Mouse (Mus musculus) heart, postnatal 25 days (tissue): ENCODE results near the gene Tle3. TPM values are rescaled to one million over a fixed set of nuclear protein-coding genes. Genes with fewer than 3 reads are reported as not detected.

Experiments
- DNase-seq: peaks from one replicate; pipeline ENCODE4 v3.0.0; 2022; ENCODE audit warnings: low spot score
- intact Hi-C: fragments of 180-260 bp; cut with DNase I; formaldehyde crosslinking; loops from one replicate; pipeline ENCODE4 v1.15.1; 2025
- total RNA-seq, 2 experiments: library from RNA; stranded (reverse); gene quantifications; 2 replicates each; pipeline ENCODE4 v1.2.3; 2021

Tle3 gene
- 10 to 100 TPM; 15.5 to 17.4 TPM for total RNA-seq

DNA sequence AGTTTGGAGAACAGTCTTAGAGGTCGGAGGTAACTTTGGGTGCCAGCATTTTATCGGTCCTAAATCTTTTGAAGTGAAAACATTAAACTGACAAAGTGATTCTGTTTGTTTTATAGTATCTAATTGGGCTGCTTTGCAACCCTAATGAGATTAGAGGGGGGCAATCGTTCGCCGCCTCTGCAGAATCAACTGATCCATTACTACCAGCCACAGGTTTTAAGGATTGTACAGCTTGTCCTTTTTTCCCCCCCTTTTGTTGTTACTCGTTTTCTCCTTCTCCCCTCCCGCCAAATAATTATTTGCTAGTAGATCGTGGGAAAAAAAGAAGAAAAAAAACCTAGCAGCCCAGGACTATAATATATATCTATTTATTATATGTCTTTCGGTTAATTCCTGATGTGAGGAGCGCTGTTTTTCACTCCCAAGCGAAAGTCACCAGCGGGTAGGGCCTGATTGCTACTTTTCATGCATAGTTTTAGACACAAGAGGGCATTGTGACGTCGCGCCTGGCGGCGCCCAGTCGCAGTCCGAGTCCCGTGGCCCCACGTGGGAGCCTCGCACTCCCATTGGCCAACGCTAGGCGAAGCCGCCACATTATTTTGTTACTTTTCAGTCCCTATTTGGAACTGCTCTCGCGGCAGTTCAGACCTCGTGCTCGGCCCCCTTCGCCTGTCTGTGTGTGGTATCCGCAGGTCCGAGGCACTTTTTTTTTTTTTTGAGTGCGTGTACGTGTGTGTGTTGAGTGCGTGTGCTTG lies at the start of gene Tle3:
Gene Tle3 (plus strand): TSS at position 612 of the 755 bp plus-strand sequence.
- intact Hi-C loops = loop anchor here (2.0 to 5.0 kb wide), 2 partner anchors 325 to 525 kb away; no protein-coding TSS in a partner anchor

GRCm38 (mm10) chr9:61323221-61323620 lies 48.9 kb upstream of the Tle3 start:
- no peak for DNase-seq
- intact Hi-C loops = no loop called here

More for the DNA sequence above, at the start of gene Tle3:
- peak; percentile 97 for DNase-seq

DNA sequence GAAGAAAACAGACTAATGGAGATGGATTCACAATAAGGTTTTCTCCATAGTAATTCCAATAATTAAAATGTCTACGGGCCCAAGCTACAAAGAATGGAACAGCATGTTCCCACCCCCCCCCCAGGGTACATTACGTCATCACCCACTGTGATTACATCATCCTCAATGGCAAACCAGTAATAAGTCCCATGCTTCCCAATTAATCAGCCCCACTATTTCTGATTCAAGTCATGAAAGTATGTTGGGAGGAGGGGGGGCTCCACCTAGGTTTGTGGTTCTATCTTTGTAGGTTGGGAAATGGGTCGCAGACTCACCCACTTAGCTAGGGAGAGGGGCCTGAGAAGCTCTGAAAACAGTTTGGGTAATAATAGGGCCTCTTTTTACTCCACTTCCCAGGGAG lies 48.3 kb upstream of the Tle3 start:
- intact Hi-C loops = loop anchor here (2.0 kb wide), 1 partner anchor 45 kb away; no protein-coding TSS in a partner anchor
- DNase-seq = no peak

DNA sequence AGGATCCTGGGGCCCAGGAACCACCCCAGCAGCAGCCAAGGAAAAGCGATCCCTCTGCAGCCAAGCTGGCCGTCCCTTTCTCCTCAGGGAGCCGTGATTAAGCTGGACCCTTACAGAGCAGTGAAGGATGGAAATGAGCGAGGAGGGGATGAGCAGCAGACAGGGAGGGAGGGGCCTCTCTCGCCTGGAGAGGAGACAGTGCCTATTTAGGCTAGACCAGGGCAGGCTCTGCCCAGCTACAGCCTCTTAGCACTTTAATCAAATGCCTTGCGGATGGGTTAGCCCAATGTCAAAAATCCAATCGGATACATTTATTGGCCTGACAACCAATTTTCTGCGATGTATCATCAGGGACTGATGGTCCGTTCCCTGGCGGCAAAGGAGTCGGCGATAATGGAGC lies 47.8 kb upstream of the Tle3 start:
- intact Hi-C loops = loop anchor here (2.0 kb wide), 1 partner anchor 44 kb away; no protein-coding TSS in a partner anchor
- no peak for DNase-seq

DNA sequence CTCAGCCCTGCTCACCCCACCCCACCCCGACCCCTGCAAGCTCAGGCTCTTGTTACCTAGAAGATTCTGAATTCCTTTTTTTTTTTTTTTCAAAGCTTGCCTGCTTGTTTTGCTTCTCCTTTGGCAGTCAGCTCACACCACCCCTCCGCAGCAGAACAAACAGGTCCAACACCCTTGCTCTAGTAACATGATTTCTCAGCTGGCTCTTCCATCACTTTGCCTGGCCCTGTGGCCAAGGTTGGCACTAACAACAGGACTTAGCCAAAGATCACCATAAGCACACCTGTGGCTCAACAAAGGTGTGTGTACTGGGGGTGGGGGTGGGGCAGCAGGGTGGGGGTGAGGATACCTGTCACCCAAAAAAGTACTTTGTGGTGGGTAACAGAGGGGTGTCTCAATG lies 47.2 kb upstream of the Tle3 start:
- DNase-seq = no peak
- intact Hi-C loops = loop anchor here (2.0 kb wide), 1 partner anchor 44 kb away; no protein-coding TSS in a partner anchor

- no peak for DNase-seq
- intact Hi-C loops = loop anchor here (2.0 kb wide), 1 partner anchor 43 kb away; no protein-coding TSS in a partner anchor
Observed at GRCm38 (mm10) chr9:61325931-61326351, 46.2 kb upstream of the Tle3 start.

GRCm38 (mm10) chr9:61326922-61327321 lies 45.2 kb upstream of the Tle3 start:
- intact Hi-C loops = no loop called here

DNA sequence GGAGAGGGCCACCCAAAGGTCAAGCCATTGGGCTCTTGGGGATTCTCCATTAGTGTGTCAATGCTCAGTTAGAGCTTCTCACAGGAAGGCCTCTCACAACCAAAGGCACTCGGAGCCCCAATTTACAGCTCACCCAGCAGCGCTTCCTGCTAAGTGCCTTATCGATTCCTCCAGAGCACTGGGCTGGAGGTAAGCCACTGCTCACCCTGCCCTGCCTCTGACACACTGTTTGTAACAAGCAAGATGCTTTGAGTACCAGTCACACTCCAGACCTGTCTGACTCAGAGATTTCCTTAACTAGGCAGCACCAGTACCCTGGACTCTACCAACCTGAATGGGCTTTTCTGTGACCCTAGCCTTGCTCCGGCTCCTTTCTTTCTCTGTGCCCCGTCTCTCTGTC lies 44.0 kb upstream of the Tle3 start:
- intact Hi-C loops = no loop called here
- DNase-seq = no peak

More at GRCm38 (mm10) chr9:61326922-61327321, 45.2 kb upstream of the Tle3 start:
- DNase-seq = no peak

- intact Hi-C loops = no loop called here
- no peak for DNase-seq
Observed at GRCm38 (mm10) chr9:61330747-61331146, 41.4 kb upstream of the Tle3 start.

DNA sequence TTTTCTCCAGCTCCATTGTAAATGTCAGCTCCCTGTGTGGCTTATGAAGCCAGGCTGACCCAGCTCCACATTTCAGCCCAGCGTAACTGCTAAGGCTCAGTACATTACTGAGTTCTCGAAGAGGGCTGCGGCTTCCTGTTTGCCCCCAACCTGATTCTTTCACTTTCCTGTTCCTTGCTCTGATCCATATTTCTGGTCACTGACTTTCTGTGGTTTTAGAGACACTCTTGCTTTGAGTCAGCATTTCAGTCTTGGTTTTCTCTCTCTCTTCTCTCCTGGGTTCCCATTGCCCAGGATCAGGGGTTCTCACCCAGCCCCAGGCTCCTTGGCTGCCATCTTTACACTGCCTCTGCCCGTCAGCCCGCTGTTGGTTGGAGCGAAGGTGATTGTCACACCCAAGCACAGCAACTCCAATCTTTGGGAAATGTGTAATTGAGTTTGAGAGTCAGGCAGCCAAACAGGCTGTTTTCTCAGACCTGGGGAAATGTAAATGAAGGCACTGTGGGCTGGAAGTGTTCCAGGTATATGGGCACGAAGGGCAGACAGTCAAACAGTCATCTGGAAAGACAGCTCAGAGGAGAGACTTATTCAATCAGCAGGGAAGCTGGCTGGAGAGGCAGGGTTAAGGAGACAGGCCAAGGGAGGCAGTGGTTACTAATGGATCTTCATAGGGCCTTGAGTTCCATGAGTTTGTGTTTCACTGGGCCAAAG lies 39.8 kb upstream of the Tle3 start:
- DNase-seq = no peak
- intact Hi-C loops = no loop called here

DNA sequence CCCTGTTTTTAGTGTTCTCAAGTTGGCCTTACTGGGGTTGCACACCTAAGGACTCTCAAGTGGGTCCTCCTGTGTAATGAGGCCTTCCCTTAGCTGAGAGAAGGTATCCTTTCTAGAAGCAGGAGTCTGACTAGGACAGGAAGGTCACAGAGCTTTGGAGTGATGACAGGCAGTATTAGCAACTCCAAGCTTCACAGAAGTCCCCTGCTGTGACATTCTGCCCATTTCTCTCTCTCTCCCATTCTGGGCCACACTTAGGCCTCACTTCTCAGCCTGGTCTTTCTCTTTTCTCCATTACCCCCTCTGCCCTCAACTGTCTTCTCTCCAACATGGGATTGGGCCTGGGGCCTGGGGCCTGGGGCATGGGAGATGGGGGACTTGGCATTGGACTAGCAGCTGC lies 36.0 kb upstream of the Tle3 start:
- no peak for DNase-seq
- intact Hi-C loops = loop anchor here (5.0 kb wide), 1 partner anchor 321 kb away; no protein-coding TSS in a partner anchor

DNA sequence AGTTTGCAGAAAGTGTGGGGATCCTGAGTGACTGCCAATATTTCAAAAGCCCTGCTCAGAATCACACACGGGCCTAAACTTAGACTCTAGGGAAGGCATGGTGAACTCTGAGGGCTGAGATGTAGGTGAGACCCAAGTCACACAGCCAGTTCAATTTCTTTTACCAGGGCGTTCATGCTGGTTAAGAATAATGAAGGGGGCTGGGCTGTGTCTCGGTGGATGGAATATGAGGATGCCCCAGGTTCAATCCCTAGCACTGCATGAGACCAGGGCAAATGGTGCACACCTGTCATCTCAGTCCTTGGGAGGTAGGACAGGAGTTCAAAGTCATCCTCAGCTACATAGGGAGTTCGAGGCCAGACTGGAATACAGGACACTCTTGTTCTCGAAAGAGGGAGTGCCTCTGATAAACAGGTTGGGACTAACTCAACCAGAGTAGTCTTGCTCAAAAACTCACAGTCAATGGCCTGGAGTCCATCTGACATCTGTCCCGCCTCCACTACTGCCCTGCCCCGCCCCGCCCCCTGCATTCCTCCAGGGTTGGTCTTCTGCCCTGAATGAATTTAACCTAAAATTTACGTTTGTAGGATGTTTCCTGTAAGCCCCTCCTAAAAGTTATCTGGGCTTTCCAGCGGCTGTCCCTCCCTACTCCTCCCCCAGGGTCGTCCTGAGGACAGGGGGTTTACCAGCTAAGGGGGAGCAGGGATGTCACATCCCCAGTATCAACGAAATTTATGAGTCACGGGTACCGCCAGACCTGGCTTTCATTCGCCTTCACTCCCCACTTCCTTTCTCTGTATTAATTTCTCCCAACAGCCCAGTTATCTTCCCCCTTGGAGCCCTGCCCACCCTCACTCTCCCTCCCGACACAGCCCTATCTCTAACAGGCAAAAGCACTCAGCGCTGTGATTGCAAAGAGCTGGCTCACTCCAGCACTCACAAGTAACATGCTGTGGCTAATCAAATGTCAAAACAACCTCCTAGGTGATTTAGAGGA lies 35.3 kb upstream of the Tle3 start:
- DNase-seq = peak; percentile 74
- intact Hi-C loops = loop anchor here (5.0 kb wide), 1 partner anchor 320 kb away; no protein-coding TSS in a partner anchor

GRCm38 (mm10) chr9:61337665-61338064 lies 34.5 kb upstream of the Tle3 start:
- intact Hi-C loops = loop anchor here (5.0 kb wide), 1 partner anchor 320 kb away; no protein-coding TSS in a partner anchor
- DNase-seq = no peak

- no peak for DNase-seq
- intact Hi-C loops = loop anchor here (5.0 kb wide), 1 partner anchor 318 kb away; no protein-coding TSS in a partner anchor
Observed at GRCm38 (mm10) chr9:61339311-61339710, 32.9 kb upstream of the Tle3 start.

DNA sequence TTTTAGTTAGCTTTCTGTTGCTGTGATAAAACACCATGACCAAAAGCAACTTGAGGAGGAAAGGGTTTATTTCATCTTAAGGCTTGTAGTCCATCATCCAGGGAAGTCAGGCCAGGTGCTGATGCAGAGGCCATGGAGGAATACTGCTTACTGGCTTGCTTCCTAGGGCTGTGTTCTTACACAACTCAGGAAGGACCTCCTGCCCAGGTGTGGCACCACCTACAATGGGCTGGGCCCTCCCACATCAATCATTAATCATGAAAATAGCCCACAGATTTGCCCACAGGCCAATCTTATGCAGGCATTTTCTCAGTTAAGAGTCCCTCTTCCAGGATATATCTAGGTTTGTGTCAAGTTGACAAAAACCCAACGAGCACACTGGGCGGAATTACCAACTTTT lies 31.8 kb upstream of the Tle3 start:
- intact Hi-C loops = no loop called here

GRCm38 (mm10) chr9:61342297-61342696 lies 29.9 kb upstream of the Tle3 start:
- intact Hi-C loops = no loop called here
- DNase-seq = no peak

More for the DNA sequence above, 31.8 kb upstream of the Tle3 start:
- no peak for DNase-seq

DNA sequence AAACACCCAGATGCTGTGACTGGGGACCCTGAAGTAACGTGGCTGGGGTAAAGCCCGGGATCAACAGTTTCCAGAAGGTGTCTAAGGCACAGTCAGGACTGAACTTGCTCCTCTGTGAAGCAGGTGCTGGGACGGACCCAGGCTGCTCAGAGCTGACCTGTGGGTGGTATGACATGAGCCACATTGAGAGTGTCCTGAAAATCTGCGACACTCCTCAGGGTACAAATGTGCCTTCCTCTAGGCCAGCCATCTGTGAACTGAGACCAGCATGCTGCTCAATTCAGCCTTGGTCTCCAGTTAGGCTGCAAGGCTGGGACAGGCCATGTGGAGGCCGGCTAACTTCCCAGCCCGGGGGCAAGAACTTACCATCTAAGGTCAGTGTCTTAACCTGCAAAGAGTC lies 27.5 kb upstream of the Tle3 start:
- no peak for DNase-seq
- intact Hi-C loops = loop anchor here (5.0 kb wide), 1 partner anchor 67 kb away; no protein-coding TSS in a partner anchor

DNA sequence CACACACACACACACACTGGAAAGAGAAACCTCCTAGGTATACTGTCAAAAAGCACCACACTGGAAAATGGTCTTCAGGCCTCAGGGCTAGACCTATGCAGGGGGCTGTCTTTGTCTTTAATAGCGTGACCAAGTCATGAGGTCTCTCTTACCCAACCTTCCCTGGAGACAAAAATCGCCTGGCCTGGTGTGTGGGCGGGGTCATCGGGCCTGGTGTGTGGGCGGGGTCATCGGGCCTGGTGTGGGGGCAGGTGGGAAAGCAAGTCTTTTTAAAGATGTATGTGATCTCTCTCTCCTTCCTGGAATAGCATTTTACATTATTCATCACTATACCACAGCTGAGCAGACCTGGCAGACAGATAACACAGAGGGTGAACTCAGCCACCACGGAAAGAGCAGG lies 25.2 kb upstream of the Tle3 start:
- DNase-seq = no peak
- intact Hi-C loops = loop anchor here (2.0 to 5.0 kb wide), 2 partner anchors 28 to 70 kb away; no protein-coding TSS in a partner anchor

DNA sequence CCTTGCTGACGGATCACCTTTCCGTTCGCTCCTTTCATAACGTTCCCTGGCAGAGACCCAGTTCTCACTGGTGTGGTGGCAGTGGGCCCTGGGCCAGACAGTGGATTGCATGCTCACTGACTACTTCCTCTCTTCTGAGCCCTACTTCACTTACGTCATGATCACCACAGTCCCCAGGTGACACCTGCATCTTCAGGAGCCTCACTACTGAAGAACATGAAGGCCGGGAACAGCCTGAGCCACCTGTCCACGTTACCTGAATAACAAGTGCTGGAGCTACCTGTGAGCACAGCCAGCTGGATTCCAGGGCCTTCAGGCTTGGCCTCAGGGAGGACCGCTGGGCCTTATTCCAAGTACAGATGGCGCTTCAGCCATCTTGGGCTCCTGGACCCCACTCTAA lies 24.1 kb upstream of the Tle3 start:
- intact Hi-C loops = loop anchor here (5.0 kb wide), 1 partner anchor 71 kb away; no protein-coding TSS in a partner anchor
- DNase-seq = no peak
